In genomic region chr10:108893288-108893687, GRCm38 (mm10) we compare ENCODE assay signal across 24 mouse cellular contexts.
DNase-seq lines count a peak whose midpoint lies in the region; ATAC-seq lines count a peak whose summit lies in the region.
"Had no signal": no experiment of that assay in that cellular context is flagged by ENCODE, and none has a peak within 500 bp of the region (broad histone marks: within the 10 kb centered on the region; RNA-seq: fewer than 3 reads in every experiment).

No protein-coding gene starts in this region.

- ATAC-seq in hindbrain, embryonic 11.5 days (ENCODE audit: low FRiP score) = 0 out of 2 replicates have a peak, but pooled peaks have one; percentile 25
- ATAC-seq in hindbrain, embryonic 13.5 days (ENCODE audit: low FRiP score) = no peak
- ATAC-seq: CD4-positive, CD25-positive, alpha-beta regulatory T cell, adult 4 months; forebrain, embryonic 16.5 days; hindbrain, embryonic 16.5 days; inflammation-experienced regulatory T-cells, adult 6 months; intestine, postnatal 0 days; Patski had no signal

- no peak overlapping the region for H3K4me2 ChIP-seq in hindbrain, embryonic 11.5 days (replicated peaks; ENCODE audit: low read depth, low read length)
- no peak overlapping the region for H3K4me2 ChIP-seq in hindbrain, embryonic 13.5 days
- H3K4me2 ChIP-seq: embryonic facial prominence, embryonic 15.5 days; heart, embryonic 11.5 days had no signal

- H3K36me3 ChIP-seq in hindbrain, embryonic 11.5 days (ENCODE audit: control insufficient read depth, insufficient read depth, low read length) = no peaks in the 10 kb centered on the region
- H3K36me3 ChIP-seq in hindbrain, embryonic 13.5 days = no peaks in the 10 kb centered on the region
- H3K36me3 ChIP-seq: embryonic facial prominence, embryonic 15.5 days; forebrain, embryonic 10.5 days; hindbrain, embryonic 10.5 days had no signal

- no peaks in the 10 kb centered on the region for H3K27me3 ChIP-seq in hindbrain, embryonic 11.5 days (ENCODE audit: control insufficient read depth, insufficient read depth, low read length)
- H3K27me3 ChIP-seq in hindbrain, embryonic 13.5 days = no peaks in the 10 kb centered on the region
- H3K27me3 ChIP-seq: embryonic facial prominence, embryonic 15.5 days had no signal

- WGBS in hindbrain, embryonic 11.5 days = 95% methylated on average over 6 of the region's 6 CpGs
- WGBS in hindbrain, embryonic 13.5 days = 95% methylated on average over 6 of the region's 6 CpGs

- H3K9ac ChIP-seq in hindbrain, embryonic 11.5 days (ENCODE audit: low read depth, low read length) = no peak overlapping the region
- no peak overlapping the region for H3K9ac ChIP-seq in hindbrain, embryonic 13.5 days
- H3K9ac ChIP-seq: embryonic facial prominence, embryonic 15.5 days had no signal

- no peak overlapping the region for H3K27ac ChIP-seq in hindbrain, embryonic 11.5 days (ENCODE audit: low read depth, low read length)
- H3K27ac ChIP-seq in hindbrain, embryonic 13.5 days = no peak overlapping the region
- H3K27ac ChIP-seq: embryonic facial prominence, embryonic 15.5 days; forebrain, embryonic 10.5 days; hindbrain, embryonic 10.5 days had no signal

- H3K9me3 ChIP-seq in hindbrain, embryonic 11.5 days (ENCODE audit: control insufficient read depth, low read length) = no peaks in the 10 kb centered on the region
- no peaks in the 10 kb centered on the region for H3K9me3 ChIP-seq in hindbrain, embryonic 13.5 days
- H3K9me3 ChIP-seq: embryonic facial prominence, embryonic 15.5 days; forebrain, embryonic 10.5 days; hindbrain, embryonic 10.5 days had no signal

- no peak overlapping the region for H3K4me3 ChIP-seq in hindbrain, embryonic 11.5 days (ENCODE audit: low read depth, low read length)
- no peak overlapping the region for H3K4me3 ChIP-seq in hindbrain, embryonic 13.5 days
- H3K4me3 ChIP-seq: embryonic facial prominence, embryonic 15.5 days; erythroblast, embryonic 14.5 days; forebrain, embryonic 10.5 days; hindbrain, embryonic 10.5 days had no signal

- no peak for DNase-seq in hindbrain, embryonic 11.5 days (ENCODE audit: low spot score)
- peak; percentile 52 for DNase-seq in testis, postnatal 10 days (ENCODE audit: low spot score)
- DNase-seq in testis, postnatal 14 days (ENCODE audit: low spot score) = no peak
- peak; percentile 10 for DNase-seq in R1 (ENCODE audit: low read depth, low spot score)
- no peak for DNase-seq in ovary, postnatal 10 days (ENCODE audit: low spot score)
- DNase-seq: adrenal gland, postnatal 10 days; B cell, adult 2 months; cerebellum, adult 18-20 months; cerebellum, adult 9-11 months; embryo, embryonic 11 days; gastrocnemius, postnatal 10 days; heart, adult 18-20 months had no signal

- no peaks in the 10 kb centered on the region for H3K4me1 ChIP-seq in hindbrain, embryonic 11.5 days (replicated peaks; ENCODE audit: control insufficient read depth, insufficient read depth, low read length)
- no peaks in the 10 kb centered on the region for H3K4me1 ChIP-seq in hindbrain, embryonic 13.5 days (replicated peaks)
- H3K4me1 ChIP-seq: embryonic facial prominence, embryonic 15.5 days; forebrain, embryonic 10.5 days; hindbrain, embryonic 10.5 days had no signal

Comparison
In these comparisons a context has a peak if more than half of its experiments do, and no peak if none do; other contexts are left out.
1. DNase-seq: peak in testis, postnatal 10 days (single experiment) and R1 (single experiment); none in hindbrain, embryonic 11.5 days (single experiment), testis, postnatal 14 days (single experiment) and ovary, postnatal 10 days (single experiment).